Mouse (Mus musculus) intestine, embryonic 16.5 days (tissue): Measurements from ENCODE around the gene Slc2a3. TPM values are rescaled to one million over a fixed set of nuclear protein-coding genes. Genes with fewer than 3 reads are reported as not detected.

Experiments
- ATAC-seq: fragments of 200-750 bp; cut with Nextera tagmentation; 2 replicates; pipeline ENCODE4 v1.8.0; 2017; ENCODE audit warnings: moderate TSS enrichment, moderate library complexity
- H3K27ac ChIP-seq: fragments of 300-500 bp; sonication (generic); 2 replicates; pipeline ENCODE4 v1.5.1; 2014; ENCODE audit warnings: mild to moderate bottlenecking, low read length
- H3K27me3 ChIP-seq: fragments of 300-500 bp; sonication (generic); replicated peaks from 2 replicates; pipeline ENCODE4 v1.6.1; 2014; ENCODE audit warnings: low read length, control low read depth, mixed read lengths; ENCODE audit not compliant: control insufficient read depth, insufficient read depth
- H3K36me3 ChIP-seq: fragments of 300-500 bp; sonication (generic); 2 replicates; pipeline ENCODE4 v1.6.1; 2014; ENCODE audit warnings: low read length, control low read depth; ENCODE audit not compliant: control insufficient read depth, insufficient read depth
- H3K4me1 ChIP-seq: fragments of 300-500 bp; sonication (generic); 2 replicates; pipeline ENCODE4 v1.6.1; 2014; ENCODE audit warnings: low read length, control low read depth, mixed read lengths; ENCODE audit not compliant: control insufficient read depth, insufficient read depth
- H3K4me2 ChIP-seq: fragments of 300-500 bp; sonication (generic); 2 replicates; pipeline ENCODE4 v1.6.1; 2014; ENCODE audit warnings: low read depth, low read length, control low read depth
- H3K4me3 ChIP-seq: fragments of 300-500 bp; sonication (generic); 2 replicates; pipeline ENCODE4 v1.5.1; 2014; ENCODE audit warnings: mild to moderate bottlenecking, low read length
- H3K9ac ChIP-seq: fragments of 300-500 bp; sonication (generic); 2 replicates; pipeline ENCODE4 v1.6.1; 2014; ENCODE audit warnings: low read depth, low read length
- H3K9me3 ChIP-seq: fragments of 300-500 bp; sonication (generic); 2 replicates; pipeline ENCODE4 v1.6.1; 2016; ENCODE audit warnings: low read length, control low read depth; ENCODE audit not compliant: control insufficient read depth
- WGBS: fragments of 180-500 bp; shearing (Covaris S2); extraction: QIAGEN DNeasy Blood & Tissue Kit; methylation state at CpG from one replicate; pipeline ENCODE4 v1.1.7; 2014; 5-methylcytosine and 5-hydroxymethylcytosine counted together
- microRNA-seq: library from miRNA; unstranded; fragments of <30 nt; microRNA quantifications from one replicate; pipeline ENCODE4, GENCODE M21; 2016
- polyA plus RNA-seq: library from polyadenylated mRNA; unstranded; fragments of >200 nt; fragmentation: Nextera tagmentation; extraction: Ambion mirVana; gene quantifications from 2 replicates; pipeline ENCODE4 v1.2.1, GENCODE M21; 2015

Slc2a3 gene
- polyA plus RNA-seq, 1 experiment from 2014 or later = 9.5 TPM

GRCm38 (mm10) chr6:122689411-122690055 lies 111.9 kb downstream of the Slc2a3 start:
- H3K9ac ChIP-seq = no peak overlapping the region
- 81% methylated on average over 6 of the region's 6 CpGs for WGBS
- H3K27me3 ChIP-seq = no peaks in the 10 kb centered on the region
- no peak overlapping the region for H3K27ac ChIP-seq
- H3K4me2 ChIP-seq = no peak overlapping the region
- H3K9me3 ChIP-seq = no peaks in the 10 kb centered on the region
- H3K4me3 ChIP-seq = no peak overlapping the region
- H3K4me1 ChIP-seq = no peaks in the 10 kb centered on the region
- no peak for ATAC-seq
- H3K36me3 ChIP-seq = no peaks in the 10 kb centered on the region

GRCm38 (mm10) chr6:122686709-122687108 lies 114.7 kb downstream of the Slc2a3 start:
- WGBS = 89% methylated on average over 13 of the region's 13 CpGs
- ATAC-seq = no peak
- H3K27me3 ChIP-seq = no peaks in the 10 kb centered on the region

GRCm38 (mm10) chr6:122682646-122683045 lies 118.8 kb downstream of the Slc2a3 start:
- no peaks in the 10 kb centered on the region for H3K9me3 ChIP-seq
- H3K4me2 ChIP-seq = no peak overlapping the region
- ATAC-seq = no peak
- no peak overlapping the region for H3K27ac ChIP-seq
- H3K4me1 ChIP-seq = no peaks in the 10 kb centered on the region
- no peaks in the 10 kb centered on the region for H3K27me3 ChIP-seq
- no peaks in the 10 kb centered on the region for H3K36me3 ChIP-seq
- H3K9ac ChIP-seq = no peak overlapping the region
- WGBS = 74% methylated on average over 3 of the region's 3 CpGs
- H3K4me3 ChIP-seq = no peak overlapping the region

More at GRCm38 (mm10) chr6:122686709-122687108, 114.7 kb downstream of the Slc2a3 start:
- no peak overlapping the region for H3K4me3 ChIP-seq
- no peak overlapping the region for H3K9ac ChIP-seq
- H3K9me3 ChIP-seq = no peaks in the 10 kb centered on the region
- no peak overlapping the region for H3K4me2 ChIP-seq
- no peaks in the 10 kb centered on the region for H3K36me3 ChIP-seq
- no peaks in the 10 kb centered on the region for H3K4me1 ChIP-seq
- H3K27ac ChIP-seq = no peak overlapping the region

Small RNAs within 50 kb of the gene (microRNA-seq; reads per million reads assigned to microRNA genes)
- not detected for gene Mir7231

Other genes starting within 250 kb of the Slc2a3 start
- gene Aicda, start 247.8 kb downstream of the Slc2a3 start, polyA plus RNA-seq = not detected in 2 replicates
- 9.1 and 12.5 TPM in 2 replicates for gene Apobec1, start 199.2 kb downstream of the Slc2a3 start, polyA plus RNA-seq
- gene Gdf3, start 191.6 kb downstream of the Slc2a3 start, polyA plus RNA-seq = 0.06 and 0.13 TPM in 2 replicates
- not detected in 2 replicates for gene Dppa3, start 175.2 kb downstream of the Slc2a3 start, polyA plus RNA-seq
- gene Nanog, start 94.2 kb downstream of the Slc2a3 start, polyA plus RNA-seq = 0.06 and 0.18 TPM in 2 replicates
- gene Foxj2, start 18.3 kb upstream of the Slc2a3 start, polyA plus RNA-seq = 3.3 and 3.4 TPM in 2 replicates
- gene C3ar1, start 54.5 kb upstream of the Slc2a3 start, polyA plus RNA-seq = 2.1 TPM in 2 replicates
- 60.6 and 60.8 TPM in 2 replicates for gene Necap1, start 72.8 kb upstream of the Slc2a3 start, polyA plus RNA-seq
- gene Clec4a1, start 120.2 kb upstream of the Slc2a3 start, polyA plus RNA-seq = 3.6 TPM in 2 replicates
- 3.0 and 3.6 TPM in 2 replicates for gene Clec4a3, start 150.9 kb upstream of the Slc2a3 start, polyA plus RNA-seq
- not detected in 2 replicates for gene Clec4a4, start 188.7 kb upstream of the Slc2a3 start, polyA plus RNA-seq
- not detected in 2 replicates for gene Clec4b1, start 248.3 kb upstream of the Slc2a3 start, polyA plus RNA-seq